Mouse (Mus musculus) T-cell, adult 2 months (primary cell): Measurements from ENCODE around the gene Olfr10.
A peak's percentile ranks its signal among the peaks of the same experiment; 100 is the strongest.
"Not testable (repeated sequence)": the region's sequence is repeated elsewhere in the genome, so short reads cannot be mapped to it uniquely, and the experiment has no call there.

Experiments
- DNase-seq: peaks from one replicate; pipeline ENCODE4 v3.0.0; 2022; ENCODE audit warnings: low spot score

Gene Olfr10

GRCm38 (mm10) chr11:49304441-49304840, at the start of gene Olfr10:
Gene Olfr10 (plus strand): TSS chr11:49304741.
- no peak for DNase-seq

DNA sequence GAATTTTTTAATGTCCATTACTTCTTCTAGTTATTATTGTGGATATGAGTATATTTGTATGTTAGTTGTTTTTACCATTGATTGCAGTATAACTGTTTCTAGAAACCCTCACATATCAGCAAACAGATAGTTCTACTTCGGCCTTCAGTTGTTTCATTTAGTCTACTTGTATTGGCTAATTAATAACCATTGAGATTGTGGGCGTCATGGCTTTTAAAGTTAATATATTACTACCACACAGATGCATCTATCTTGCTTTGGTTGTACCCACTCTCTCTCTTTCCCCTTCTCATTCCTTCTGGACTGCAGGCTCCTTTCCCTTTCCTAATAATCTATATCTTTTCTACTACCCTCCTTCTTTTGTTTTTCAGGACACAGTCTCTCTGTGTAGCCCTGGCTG, 45.2 kb upstream of the Olfr10 start:
- DNase-seq: no peak

GRCm38 (mm10) chr11:49259829-49260228, 44.7 kb upstream of the Olfr10 start:
- DNase-seq: no peak

GRCm38 (mm10) chr11:49260598-49261312, 43.8 kb upstream of the Olfr10 start:
- no peak for DNase-seq

- DNase-seq: no peak
Measured at GRCm38 (mm10) chr11:49261313-49261855, 43.2 kb upstream of the Olfr10 start.

DNA sequence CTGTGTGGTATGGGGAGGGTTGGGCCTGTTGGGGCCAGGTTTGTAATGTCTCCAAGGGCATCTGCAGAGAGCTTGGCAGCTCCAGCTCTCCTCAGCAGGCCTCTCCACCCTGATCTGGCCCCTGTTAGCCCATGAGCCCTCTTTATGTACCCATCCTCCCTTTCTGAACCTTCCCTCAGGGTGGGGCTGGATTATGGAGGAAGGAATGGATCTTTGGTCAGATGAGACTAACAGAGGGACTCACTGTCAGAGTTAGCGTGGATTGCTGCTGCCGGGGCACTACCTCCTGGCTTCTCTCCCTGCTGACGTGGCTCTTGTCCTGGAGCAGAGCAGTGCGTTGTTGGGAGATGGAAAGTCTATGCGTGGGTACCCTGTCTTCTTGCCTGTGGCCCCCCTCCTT, 42.3 kb upstream of the Olfr10 start:
- no peak for DNase-seq

GRCm38 (mm10) chr11:49263149-49263548, 41.4 kb upstream of the Olfr10 start:
- no peak for DNase-seq

- DNase-seq: no peak
Measured at GRCm38 (mm10) chr11:49264081-49264480, 40.5 kb upstream of the Olfr10 start.

GRCm38 (mm10) chr11:49264622-49265021, 39.9 kb upstream of the Olfr10 start:
- peak; percentile 34 for DNase-seq

DNA sequence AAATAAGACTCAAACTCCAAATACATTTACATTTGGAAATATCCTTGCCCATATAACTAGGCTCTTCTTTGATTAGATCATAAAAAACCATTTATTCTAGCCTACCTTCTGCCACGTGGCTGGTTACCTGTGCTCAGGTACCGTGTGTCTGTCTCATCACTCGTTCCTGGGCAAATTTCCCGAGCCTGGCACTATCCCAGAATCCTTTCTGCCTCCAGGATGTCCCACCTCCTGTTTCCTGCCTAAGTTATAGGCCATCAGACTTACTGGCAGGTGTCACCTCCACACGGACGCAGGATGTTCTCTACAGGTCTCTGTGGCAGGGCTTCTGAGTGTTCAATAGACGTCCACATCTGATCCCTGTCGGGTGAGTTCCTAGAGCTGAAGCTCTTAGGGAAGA, 39.4 kb upstream of the Olfr10 start:
- no peak for DNase-seq

DNA sequence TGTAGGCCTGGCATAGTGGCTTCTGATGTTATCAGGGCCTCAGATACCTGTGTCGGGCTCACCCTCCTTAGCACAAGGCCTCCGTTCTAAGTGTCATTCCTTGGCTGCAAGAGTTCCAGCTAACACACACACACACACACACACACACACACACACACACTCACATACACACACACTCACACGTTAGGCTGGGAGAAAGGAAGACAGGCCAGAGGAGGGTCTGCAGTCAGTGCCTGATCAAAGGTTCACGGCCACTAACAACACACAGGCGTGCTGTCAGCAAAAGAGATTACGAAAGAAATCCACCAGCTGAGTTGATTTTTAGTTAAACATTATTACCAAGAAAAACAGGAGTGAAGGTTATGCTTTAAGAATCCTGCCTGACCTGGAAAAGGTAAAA, 37.9 kb upstream of the Olfr10 start:
- DNase-seq: no peak

DNA sequence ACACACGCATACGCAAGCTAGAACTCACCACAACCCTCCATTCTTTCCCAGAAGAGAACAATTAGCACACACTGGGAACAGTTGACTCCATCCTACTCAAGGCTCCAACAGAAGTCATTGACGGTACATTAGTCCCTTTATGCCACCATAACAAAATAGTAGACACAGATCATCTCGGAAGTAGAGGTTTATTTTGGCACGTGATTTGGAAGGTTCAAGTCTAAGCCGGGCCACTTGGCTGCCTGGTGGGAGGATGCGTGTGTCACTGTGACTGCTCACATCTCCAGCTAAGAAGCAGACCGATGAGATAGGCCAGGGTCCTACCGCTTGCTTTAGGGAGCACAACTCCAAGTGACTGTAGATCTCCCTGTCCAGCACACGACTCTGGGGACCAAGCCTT, 37.2 kb upstream of the Olfr10 start:
- DNase-seq: no peak

GRCm38 (mm10) chr11:49267970-49268579, 36.5 kb upstream of the Olfr10 start:
- no peak for DNase-seq

- DNase-seq: peak; percentile 29
Measured at GRCm38 (mm10) chr11:49269761-49270160, 34.8 kb upstream of the Olfr10 start.

GRCm38 (mm10) chr11:49270368-49270767, 34.2 kb upstream of the Olfr10 start:
- DNase-seq: no peak

GRCm38 (mm10) chr11:49271334-49271733, 33.2 kb upstream of the Olfr10 start:
- peak; percentile 63 for DNase-seq

GRCm38 (mm10) chr11:49273834-49274519, 30.6 kb upstream of the Olfr10 start:
- no peak for DNase-seq

- DNase-seq: no peak
Measured at GRCm38 (mm10) chr11:49278222-49278621, 26.3 kb upstream of the Olfr10 start, which contains the start of gene Olfr1393. Gene Olfr1393 (plus strand): TSS chr11:49278304.

DNA sequence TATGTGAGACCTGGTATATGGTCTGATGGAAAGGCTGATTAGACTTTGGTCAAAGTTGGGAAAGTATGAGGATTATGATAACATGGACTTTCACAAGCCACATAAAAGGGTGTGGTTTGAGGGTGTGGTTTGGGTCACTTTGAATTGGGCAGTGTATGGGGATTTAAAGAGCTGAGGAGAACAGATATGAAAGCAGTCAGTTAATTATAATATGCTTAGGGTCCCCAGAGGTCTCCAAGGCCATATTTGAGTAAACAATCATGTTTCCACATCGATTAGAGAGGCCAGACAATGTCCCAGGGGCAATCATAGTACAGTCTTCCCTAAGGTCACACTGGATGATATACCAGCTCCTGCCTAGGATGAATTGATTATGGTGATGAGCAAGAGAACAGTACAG, 19.6 kb upstream of the Olfr10 start, which contains the start of gene Olfr1392:
Gene Olfr1392, plus strand, starts transcription at position 301 of the 400 bp plus-strand sequence.
- DNase-seq: not testable (repeated sequence)

DNA sequence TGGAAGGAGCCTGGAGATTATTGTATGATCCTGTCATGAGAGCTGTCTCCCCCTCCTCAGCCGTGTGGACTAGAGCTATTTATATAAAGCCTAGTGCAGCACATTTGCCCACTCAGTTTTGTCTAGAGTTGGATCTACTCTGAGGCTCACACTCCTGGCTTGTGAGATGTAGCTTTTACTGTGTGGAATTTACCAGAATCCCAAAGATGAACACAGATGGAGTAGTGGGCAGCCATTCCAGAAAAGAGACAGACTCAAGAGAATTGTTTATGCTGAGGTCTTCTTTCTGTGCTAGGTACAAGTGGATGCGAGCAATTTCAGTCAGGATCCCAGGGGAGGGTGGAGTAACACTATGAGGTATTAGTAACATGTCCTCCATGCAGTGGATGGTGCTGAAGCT, 17.3 kb upstream of the Olfr10 start:
- no peak for DNase-seq

- no peak for DNase-seq
Measured at GRCm38 (mm10) chr11:49292777-49293176, 11.8 kb upstream of the Olfr10 start.

DNA sequence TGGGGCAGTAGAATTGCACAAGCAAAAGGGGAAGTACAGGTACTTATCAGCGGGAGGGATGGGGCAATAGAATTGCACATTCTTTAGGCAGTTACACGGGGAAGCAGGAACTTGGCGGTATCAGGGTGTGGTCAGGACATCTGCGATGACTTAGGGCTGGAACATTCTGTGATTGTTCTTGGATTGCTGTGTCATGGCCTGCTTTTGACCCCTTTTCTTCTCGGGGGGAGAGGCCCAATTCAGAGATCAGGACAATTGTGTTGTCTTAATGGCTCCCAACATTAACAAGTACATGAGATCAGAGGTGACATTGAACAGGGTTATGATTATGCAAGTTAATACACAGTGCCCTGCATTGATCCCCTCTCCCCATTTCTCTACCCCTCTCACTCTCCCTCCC, 4.0 kb downstream of the Olfr10 start:
- not testable (repeated sequence) for DNase-seq

- DNase-seq: no peak
Measured at GRCm38 (mm10) chr11:49322442-49322841, 17.9 kb downstream of the Olfr10 start, which contains the start of gene Olfr1391. Gene Olfr1391 (plus strand): TSS chr11:49322742.
